Mouse (Mus musculus) adrenal gland, adult 10 weeks (tissue): ENCODE measurements around the gene Snip1. TPM values are rescaled to one million over a fixed set of nuclear protein-coding genes. Genes with fewer than 3 reads are reported as not detected.

Experiments used
- polyA plus RNA-seq: library from polyadenylated mRNA; stranded (reverse); fragments of 350-450 nt; fragmentation: Illumina TruSeq; extraction: RNeasy Lipid Tissue Mini Kit (QIAGEN cat#74804); gene quantifications from one replicate; pipeline ENCODE4 v1.2.3, GENCODE M21; 2014; ENCODE audit warnings: low read depth, low replicate concordance

The Snip1 gene
- 14.4 TPM for polyA plus RNA-seq

GRCm38 (mm10) chr4:125066490-125067370 lies at the start of gene Snip1:
Gene Snip1 (plus strand): TSS chr4:125066672.

GRCm38 (mm10) chr4:125065517-125066307 lies 760 bp upstream of the Snip1 start, which contains the start of gene Dnali1:
Gene Dnali1 (minus strand): TSS chr4:125065703.

GRCm38 (mm10) chr4:125084403-125085345 lies 18.2 kb downstream of the Snip1 start, which contains the start of gene Meaf6:
Gene Meaf6 (plus strand): TSS chr4:125085134.

Other genes with a start within 250 kb of the Snip1 start
- 37.0 TPM for gene Yrdc, start 216.0 kb upstream of the Snip1 start, polyA plus RNA-seq
- 2.3 TPM for gene 1110065P20Rik, start 215.5 kb upstream of the Snip1 start, polyA plus RNA-seq
- 2.3 TPM for gene Maneal, start 204.5 kb upstream of the Snip1 start, polyA plus RNA-seq
- 0.12 TPM for gene Epha10, start 185.8 kb upstream of the Snip1 start, polyA plus RNA-seq
- gene 9930104L06Rik, start 129.6 kb upstream of the Snip1 start, polyA plus RNA-seq = 7.6 TPM
- 9.7 TPM for gene Cdca8, start 127.4 kb upstream of the Snip1 start, polyA plus RNA-seq
- 1.8 TPM for gene Rspo1, start 80.2 kb upstream of the Snip1 start, polyA plus RNA-seq
- gene Gnl2, start 50.1 kb upstream of the Snip1 start, polyA plus RNA-seq = 60.3 TPM
- gene Dnali1, start 969 bp upstream of the Snip1 start, polyA plus RNA-seq = not detected
- 22.6 TPM for gene Meaf6, start 18.5 kb downstream of the Snip1 start, polyA plus RNA-seq
- gene Zc3h12a, start 61.2 kb downstream of the Snip1 start, polyA plus RNA-seq = not detected